Mouse (Mus musculus) left cerebral cortex, postnatal 14 days (tissue): ENCODE data around the gene Xpc. TPM values are rescaled to one million over a fixed set of nuclear protein-coding genes. Genes with fewer than 3 reads are reported as not detected.

Experiments
- total RNA-seq, 2 experiments: library from RNA; stranded (reverse); gene quantifications; 2 replicates each; pipeline ENCODE4 v1.2.3; 2021

Gene Xpc
- total RNA-seq, 2 experiments from 2014 or later, result 10.6 TPM

Other genes starting within 250 kb of the Xpc start
- gene Wnt7a, start 104.5 kb downstream of the Xpc start, total RNA-seq, result 10 to 100 TPM; 11.5 to 18.4 TPM
- gene Chchd4, start 42.3 kb downstream of the Xpc start, total RNA-seq, result 10 to 100 TPM; 19.0 to 19.5 TPM
- 10 to 100 TPM; 23.0 to 26.7 TPM for gene Tmem43, start 42.2 kb downstream of the Xpc start, total RNA-seq
- gene Lsm3, start within 50 bp of the Xpc start, total RNA-seq, result 10 to 100 TPM; 37.6 to 40.8 TPM
- 100 to 1,000 TPM; 159 to 165 TPM for gene Slc6a6, start 168.2 kb upstream of the Xpc start, total RNA-seq